Mouse (Mus musculus): Measurements from ENCODE around the gene Nol4l.

The Nol4l gene

DNA sequence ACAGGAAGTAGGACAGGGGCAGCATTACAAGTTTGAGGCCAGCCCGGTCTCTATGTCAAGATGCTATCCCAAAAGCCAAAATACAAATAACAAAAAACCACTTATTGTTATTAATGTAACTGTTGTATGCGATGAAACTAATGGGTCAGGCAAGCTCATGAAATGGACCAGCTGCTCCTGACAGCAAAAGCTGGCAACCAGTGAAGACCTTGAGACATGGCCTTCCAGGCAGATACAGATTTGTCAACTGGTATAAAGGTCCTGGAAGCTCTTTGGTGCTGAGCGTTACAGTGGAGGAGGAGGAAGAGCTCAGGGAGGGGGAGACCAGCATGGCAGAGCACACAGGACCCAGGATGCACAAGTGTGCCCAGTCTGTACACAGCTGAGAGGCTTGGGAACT lies 82.1 kb downstream of the Nol4l start:
- in situ Hi-C loops (cut with MboI, MseI) = no loop called here

DNA sequence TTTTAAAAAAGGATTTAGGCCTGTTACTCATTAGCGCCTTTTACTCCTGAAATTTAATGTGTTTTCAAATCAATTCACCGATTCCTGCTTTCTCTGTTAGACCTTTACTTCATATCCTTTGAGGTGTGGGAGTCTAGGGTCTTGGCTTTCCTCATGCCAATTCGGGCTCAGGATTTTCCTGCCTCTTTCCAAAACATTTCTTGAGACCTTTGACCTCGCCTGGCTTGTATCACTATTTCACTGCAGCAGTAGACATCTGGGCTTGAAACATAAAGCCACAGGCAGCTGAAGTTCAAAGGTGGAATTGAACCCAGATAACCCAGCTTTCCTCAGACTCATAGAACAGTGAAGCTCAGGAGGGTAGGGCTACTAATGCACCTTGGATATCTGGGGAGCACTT lies 83.3 kb downstream of the Nol4l start:
- in situ Hi-C loops (cut with MboI, MseI) = no loop called here

DNA sequence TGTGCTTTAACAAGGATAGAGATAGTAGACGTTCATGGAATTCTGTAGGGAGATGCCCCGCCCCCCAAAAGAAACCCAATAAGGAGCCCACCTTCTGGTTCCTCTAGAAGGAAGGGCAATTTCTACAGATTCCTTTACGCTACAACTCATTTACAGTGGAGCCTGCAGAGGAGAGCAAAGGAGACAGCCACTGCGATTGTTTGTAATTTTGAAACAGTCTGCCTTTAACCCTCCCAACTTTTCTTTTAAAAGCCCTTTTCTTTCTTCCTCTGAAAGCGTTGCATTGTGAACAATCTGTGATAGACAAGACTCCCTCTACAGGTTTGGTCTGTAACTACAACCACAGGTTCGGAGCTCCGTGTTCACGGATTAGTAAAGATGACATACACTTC lies 83.8 kb downstream of the Nol4l start:
- in situ Hi-C loops (cut with MboI, MseI) = no loop called here

DNA sequence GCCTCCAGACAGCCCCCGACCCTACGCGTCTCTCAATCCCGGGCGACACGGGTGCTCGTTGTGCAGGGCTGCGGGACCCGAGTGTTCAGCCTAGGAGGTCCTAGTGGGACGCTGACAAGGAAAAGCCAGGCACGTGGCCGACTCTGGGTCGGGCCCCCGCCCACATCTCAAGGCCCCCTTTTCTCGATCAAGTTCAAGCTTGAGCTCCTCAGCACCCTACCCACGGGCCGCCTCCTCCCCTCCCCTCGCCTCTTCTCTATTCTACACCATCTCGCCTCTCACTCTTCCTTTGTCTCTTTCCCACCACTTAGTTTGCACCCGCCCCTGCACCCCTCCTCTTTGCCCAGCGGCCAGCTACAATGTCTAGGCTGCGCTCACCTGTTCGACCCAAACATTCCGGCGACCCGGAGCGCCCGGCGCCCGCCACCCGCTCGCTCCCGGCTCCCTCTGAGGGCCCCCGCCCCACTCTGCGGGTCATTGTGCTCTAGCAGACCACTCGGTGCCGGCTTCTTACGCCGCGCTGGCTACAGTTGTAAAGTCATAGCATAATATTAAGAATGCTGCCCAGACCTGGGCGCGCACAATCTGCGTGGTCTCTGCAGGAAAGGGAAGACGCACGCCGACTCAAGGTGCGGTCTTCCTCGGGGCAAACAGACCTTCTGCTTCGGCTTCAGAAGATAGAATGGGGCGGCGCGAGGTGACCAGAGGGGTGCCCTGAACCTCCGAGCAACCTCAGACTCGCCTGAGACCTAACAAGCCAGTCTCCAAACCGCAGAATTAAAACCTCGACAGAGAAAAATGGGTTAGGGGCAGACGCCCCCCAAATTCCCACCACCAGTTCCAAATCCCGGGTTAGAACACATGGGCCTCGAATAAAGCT lies 84.4 kb downstream of the Nol4l start:
- in situ Hi-C loops (cut with MboI, MseI) = no loop called here

DNA sequence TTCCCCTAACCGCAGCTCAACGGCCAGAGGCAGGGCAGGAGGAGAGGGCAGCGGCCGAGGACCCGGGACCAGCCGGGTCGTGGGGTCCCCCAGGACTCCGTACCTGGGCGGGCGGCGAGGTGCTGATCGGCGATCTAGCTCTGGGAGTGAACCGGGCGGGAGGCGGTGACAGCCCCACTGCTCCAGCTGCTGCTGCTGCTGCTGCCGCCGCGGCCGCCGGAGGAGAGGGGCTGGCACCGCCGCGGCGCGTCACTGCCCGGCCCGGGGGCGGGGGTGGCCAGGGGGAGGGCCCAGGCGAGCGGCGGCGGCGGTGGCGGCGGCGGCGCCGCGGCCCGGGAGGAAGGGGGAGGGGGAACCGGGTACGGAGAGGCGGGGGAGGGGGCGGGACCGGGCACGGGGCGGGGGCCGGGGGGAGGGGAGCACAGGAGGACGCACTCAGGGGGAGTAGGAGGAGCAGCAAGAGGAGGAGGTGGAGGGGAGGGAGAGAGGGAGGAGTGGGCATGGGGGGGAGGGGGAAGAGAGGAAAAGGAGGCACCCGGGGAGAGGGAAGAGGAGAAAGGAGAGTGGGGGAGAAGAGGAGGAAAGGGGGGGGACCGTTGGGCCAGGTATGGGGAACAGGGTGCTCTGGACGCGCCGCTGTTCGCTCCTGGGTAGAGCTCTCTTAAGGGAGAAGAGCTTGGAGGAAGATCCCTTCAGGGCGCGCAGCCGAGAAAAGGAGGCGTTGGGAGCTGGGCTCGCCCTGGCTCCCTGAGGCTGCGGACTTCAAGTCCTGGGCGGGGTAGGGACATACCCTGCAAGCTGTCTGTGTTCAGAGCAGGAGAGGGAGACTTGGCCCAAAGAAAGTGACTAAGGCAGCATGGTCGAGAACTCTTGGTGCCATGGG lies 85.3 kb downstream of the Nol4l start:
- in situ Hi-C loops (cut with MboI, MseI) = no loop called here

DNA sequence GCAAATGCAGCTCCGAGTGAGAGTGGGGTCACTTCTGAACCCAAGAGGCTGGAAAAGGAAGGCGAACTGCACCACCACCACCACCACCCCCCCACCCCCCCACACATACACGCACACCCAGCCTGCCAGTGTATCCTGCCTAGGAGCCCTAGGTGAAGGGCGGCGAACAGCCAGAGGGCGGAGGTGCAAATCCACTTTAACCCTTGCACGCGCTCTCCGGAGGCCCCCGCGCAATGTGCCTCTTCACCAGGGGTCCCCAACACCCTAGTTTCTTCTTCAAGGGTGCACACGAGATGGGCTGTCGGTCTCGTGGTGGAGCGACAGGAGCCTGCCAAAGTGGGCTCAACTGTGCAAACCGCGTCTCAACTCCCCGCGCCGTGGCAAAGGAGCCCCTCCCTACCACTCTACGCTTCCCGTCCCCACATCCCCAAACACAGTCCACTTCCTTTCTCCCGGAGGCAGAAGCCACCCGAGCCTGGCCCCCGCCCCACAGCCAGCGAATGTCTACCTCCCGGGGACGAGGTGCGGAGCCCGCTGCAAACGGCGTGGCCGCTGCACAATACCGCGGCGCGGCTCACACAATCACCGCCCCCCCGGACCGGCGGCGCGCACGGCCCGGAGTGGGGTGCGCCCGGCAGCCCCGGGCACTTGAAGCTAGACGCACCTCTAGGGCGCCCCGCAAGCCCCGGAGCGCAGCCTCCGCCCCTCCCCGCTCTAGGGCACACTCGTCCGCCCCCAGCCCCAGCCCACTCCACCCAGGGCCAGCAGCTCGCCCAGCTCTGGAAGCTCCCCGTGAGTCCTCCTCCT lies 86.1 kb downstream of the Nol4l start:
- in situ Hi-C loops (cut with MboI, MseI) = no loop called here

DNA sequence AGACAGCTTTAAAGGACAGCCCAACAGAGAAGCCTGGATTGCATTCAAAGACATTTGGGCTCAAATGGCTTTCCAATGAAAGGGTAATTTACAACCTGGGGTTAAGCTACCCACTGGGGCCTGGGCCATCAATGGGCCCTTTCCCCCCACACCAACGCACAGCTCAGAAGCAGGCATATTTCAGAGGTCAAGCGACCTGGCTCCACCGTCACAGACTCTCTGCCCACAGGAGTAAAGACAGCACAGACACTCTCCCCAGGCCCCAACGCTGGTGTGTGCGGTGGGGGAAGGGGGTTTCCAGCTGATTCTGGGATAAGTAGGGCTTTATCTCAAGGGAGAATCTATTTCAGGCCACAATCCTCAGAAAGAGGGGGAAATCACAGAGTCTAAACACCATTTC lies 87.1 kb downstream of the Nol4l start:
- in situ Hi-C loops (cut with MboI, MseI) = no loop called here

DNA sequence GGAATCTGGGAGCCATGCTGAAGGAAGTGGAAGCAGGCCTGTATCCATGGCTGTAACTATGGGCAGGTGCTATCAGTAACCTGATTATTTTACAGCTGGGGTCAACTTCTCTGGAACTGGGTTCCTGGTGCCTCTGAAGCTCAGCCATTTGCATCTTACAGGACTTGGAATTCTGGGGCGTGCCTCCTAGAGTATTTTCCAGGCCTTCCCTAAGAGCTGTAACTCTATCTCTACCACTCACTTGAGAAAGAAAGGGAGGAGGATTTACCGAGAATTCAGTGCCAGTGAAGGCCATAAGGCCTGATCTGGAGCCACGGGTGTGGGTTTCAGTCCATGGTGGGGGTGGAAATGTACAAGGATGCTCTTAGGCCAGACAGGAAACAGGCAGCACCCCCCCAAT lies 88.5 kb downstream of the Nol4l start:
- in situ Hi-C loops (cut with MboI, MseI) = no loop called here

DNA sequence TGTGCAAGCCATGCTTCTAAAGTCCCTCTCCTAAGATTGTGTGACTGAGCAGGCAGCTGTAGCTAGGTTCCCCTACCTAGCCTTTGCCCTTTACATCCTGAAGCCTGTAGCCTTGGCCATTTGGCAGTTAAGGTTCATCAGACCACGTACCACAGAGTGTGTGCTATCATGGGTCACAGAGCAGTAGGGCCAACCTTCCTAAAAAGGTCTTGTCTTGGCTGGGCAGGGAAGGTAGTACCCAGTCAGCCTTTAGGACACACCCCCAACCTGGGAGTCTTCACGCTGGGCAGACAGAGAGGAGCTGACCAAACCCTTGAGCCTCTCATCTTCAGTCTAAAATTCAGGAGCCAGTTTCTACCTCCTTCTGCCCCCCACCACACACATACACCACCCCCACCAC lies 89.0 kb downstream of the Nol4l start:
- in situ Hi-C loops (cut with MboI, MseI) = no loop called here

DNA sequence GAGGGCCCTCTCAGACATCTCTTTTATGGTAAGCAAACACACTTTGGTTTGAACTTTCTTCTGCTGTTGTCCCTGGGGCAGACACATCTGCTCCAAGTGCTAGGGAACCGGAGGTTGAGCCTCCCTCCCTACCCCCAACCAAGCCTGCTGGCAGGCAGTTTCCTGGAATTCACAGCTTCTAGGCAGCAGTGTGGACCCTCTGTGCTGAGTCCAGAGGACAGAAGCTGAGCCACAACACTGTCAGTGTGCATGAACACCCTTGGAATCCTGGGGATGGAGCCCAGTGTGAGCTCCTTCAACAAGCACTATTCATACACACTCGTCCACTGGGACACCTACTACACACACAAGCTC lies 92.5 kb downstream of the Nol4l start:
- in situ Hi-C loops (cut with MboI, MseI) = no loop called here

DNA sequence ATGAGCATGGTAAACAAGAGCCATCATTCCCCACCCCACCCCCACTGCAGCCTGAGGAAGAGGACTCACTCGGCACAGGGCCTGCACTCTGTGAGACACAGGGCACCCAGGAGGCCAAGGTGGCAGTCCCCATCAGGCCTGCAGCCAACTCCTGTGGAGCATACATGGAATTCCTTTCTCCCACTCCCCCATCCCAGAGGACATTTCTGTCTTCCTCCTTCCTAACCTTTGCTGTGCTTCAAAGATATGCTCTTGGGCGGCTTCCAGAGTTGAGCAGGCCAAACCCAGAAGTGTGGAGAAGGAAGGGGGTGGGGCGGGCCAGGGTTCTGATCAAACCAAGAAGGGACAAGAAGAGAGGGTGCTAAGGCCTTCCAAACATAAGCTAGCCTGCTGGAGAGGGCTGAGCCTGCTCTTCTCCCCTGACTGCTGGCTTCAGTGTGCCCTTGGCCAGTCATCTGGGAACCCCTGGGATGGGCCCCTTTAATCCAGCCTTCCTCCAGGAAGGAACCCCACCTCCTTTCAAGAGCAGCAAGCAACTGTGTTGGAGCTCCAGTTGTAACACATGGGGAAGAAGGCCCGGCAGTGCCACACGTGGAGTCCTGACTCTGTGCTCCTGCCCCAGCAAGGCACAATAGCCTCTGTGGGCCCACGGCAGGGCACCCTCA lies 93.0 kb downstream of the Nol4l start:
- in situ Hi-C loops (cut with MboI, MseI) = no loop called here

DNA sequence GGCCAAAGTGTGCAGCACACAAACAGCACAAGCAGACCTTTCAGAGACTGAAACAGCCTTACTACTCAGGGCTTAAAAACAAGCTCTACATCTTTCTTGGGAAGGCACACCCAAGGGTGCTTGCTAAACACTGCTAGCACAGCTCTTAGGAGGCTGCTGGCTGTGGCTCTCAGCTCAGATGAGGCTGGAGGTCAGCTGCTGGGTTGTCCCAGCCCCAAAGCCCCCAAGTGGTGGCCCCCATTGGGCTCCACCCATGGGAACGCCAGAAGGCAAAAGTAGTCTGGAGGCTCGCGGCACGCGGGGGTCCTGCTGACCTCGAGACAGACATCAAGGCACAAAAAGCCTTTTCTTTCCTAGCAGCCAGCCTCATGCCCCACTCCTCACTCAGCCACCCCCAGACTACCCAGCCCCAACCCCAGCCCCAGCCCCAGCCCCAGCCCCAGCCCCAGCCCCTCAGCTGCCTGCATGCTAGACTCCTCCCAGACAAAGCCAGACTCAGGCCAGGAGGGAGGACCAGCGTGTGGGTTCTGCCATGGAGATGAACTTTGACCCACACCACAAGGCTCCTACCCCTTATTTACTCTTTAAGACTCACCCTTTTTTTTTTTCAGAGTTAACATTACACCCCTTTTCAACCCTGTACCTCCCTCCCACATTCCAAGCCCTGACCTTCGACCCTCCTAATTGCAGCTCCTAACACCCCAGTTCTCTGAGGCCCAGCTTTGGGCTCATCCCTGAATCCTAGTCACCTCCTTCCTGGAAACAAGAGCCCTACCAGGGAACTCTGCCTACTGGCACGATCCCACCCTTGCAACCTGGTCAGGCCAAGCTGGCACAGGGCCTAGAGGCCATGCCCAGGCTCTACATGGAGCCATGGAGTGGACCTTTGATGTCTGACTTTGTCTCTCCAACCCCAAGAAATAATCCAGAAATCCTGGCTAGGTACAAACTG lies 94.6 kb downstream of the Nol4l start:
- in situ Hi-C loops (cut with MboI, MseI) = no loop called here

DNA sequence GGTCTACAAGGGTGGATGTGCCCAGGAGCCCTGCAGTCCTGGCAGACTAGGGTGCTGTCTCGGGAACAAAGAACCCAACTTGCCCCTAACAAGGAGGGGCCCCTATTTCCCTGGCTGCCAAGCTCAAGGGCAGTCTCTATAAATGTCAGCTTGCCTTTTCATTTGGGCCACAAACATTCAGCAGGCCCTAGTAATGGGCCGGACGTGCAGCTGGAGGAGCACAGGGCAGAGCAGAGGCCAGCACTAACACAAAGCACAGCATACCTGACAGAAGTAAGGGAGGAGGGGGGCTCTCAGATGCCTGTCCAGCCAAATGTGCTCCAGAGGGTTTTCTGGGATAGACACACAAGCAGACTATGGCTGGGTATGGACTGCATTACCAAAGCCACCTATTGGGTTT lies 95.9 kb downstream of the Nol4l start:
- in situ Hi-C loops (cut with MboI, MseI) = no loop called here

DNA sequence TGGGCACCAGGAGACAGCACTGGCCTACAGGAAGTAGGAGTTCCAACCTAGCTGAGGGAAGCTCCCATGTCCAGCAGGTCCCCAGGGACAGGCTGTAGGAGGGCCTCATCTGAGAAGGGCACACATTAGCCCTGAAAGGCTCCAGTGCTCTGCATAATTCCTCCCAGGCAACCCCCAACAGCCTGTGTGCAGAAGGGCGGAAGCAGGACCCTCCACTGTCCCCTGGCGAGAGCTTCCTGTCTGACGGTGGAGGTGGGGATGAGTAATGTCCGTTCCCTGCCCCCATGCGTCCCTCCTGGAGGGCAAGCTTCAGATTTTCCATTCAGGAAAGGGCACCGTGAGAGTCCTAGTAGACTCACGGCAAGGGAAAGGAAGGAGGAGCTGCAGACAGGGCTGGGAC lies 97.3 kb downstream of the Nol4l start:
- in situ Hi-C loops (cut with MboI, MseI) = no loop called here

DNA sequence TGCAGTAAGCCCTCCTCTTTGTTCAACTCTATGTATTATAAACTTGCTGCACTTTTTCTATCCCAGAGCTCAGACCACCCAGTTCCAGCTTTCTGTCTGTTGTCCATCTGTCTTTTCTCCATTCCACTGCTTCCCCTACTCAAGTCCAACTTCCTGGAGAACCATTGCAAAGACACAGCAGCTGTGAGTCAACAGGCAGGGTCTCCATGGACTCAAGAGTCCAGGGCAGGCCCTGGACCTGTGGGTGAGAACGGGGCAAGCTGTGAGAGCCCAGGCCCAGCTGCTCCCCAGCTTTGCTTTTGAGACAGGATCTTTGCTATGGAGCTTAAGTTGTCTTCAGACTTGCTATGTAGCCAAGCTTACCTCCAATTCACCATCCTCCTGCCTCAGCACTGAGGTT lies 99.2 kb downstream of the Nol4l start:
- in situ Hi-C loops (cut with MboI, MseI) = no loop called here

DNA sequence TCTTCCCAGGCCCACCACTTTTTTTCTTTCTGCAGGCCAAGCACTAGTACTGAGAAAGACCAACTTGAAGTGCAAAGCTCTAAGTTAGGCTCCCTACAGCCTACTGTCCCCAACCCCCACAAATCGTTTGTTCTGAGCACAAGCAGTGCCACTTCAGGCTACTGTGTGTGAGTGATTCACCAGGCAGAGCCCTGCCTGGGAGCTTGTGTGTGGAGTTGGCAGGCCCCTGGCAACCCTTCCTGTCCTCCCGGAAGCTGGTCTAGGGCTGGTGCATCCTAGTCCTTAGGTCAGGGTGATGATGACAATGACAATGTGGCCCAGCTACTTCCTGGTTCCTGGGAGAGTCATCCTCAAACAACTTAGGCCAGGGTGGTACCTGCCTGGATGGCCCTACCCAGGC lies 101.3 kb downstream of the Nol4l start:
- in situ Hi-C loops (cut with MboI, MseI) = no loop called here

DNA sequence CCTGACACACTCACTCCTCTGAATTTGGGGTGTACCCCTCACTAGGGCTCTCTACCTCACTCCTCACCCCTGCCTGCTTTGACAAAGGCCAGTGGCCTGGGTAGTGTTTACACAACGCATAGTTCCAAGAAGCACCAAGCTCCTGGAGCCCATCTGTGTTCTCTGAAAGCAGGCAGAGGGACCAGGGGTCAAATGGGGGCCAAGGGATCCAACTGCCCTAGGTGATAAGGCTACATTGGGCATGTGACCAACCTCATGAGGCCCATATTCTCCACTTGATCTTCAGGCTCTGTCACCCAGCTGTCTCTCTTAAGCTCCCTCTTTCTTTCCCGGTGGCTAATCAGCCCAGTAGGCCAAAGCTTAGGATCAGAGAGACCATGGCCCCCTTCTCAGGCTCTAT lies 102.8 kb downstream of the Nol4l start:
- in situ Hi-C loops (cut with MboI, MseI) = no loop called here

DNA sequence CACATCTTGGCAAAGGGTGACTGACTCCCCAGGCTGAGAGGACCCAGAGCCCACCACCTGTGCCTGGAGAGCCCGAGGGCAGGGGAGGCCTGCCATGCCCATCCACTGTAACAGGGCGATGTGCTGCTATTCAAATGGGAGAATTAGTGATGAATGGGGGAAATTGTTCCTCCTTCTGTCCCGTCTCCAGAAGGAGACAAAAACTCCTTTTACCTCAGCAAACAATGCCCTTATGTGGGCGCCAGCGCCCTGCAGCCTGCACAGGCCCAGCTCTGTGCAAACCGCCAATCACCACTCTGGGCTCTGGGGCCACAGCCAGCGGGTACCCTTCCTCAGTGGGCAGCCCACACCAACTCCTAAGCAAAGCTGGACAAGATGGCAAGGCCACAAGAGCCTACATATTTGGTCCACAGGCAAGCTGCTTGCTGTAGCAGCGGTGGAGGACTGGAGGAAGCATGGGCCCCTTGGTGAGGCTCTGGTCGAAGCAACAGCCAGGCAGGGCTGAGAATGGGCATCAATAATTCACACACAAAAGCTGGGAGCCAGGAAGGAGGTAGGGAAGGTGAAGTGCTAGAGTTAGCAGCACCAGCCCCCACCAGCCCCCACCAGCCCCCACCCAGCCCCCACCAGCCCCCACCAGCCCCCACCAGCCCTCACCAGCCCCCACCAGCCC lies 103.6 kb downstream of the Nol4l start:
- in situ Hi-C loops (cut with MboI, MseI) = no loop called here

DNA sequence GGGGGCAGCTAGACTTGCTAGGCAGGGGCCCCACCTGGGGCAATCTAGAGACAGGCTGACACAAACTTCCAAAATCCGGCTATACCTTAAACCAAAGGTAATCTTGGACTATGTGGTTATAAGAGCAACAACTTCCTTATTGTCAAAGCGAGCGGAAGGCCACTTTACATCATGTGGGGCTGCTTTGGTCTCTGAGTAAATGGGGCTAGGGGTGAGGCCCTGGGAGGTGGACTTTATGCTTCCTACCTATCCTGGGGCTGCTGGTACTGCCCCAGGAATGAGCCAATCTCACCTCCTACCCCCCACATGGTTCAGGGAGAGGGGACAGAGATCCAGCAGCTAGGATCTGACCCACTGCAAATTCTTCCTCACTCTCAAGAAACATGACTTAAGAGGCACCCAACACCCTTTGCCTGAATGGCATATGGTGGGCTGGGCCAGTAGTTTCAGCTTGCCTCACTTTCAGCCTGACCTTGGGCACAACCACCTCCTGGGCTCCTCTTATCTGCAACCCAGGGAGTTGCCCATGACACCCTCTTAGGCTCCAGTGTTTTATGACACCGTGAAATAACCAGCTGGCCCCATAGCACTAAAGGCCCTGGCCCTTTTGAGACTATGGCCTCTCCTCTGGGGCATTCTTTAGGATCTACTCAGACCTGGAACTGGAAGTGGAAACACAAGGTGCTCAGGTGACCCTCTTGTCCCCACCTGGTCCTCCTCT lies 104.5 kb downstream of the Nol4l start:
- in situ Hi-C loops (cut with MboI, MseI) = no loop called here

All from T-helper 17 cell (primary cell).